Mouse (Mus musculus): ENCODE results near the gene Tnfrsf14.

DNA sequence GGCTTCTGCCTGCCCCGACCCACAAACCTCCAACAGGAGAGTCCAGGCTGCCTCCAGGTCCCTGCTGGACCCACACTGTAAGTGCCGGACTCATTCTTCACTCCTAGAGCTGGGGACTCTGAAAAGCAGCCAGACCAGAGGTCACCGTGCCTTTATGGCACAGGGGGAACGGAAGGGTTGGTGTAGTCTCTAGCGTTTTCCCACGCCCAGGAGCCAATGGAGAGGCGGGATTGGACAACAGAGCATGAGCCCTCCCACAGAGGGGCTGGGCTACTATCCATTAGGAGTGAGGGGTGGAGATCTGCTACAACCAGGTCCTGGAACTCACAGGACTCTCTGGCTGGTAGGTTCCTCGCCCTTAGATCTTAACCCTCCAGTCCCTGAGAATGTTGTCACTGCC, 18.0 kb upstream of the Tnfrsf14 start:
- no peak for TF ChIP-seq POLR2A (IDR thresholded peaks at IDR 0.05; ENCODE audit: low read depth, low read length)
- no peak for TF ChIP-seq CTCF (IDR thresholded peaks at IDR 0.05; ENCODE audit: borderline replicate concordance, insufficient read depth, low read length)

Data from embryonic fibroblast, embryonic 13.5 days (primary cell).